Mouse (Mus musculus): ENCODE data around the gene Nmrk2. TPM values are rescaled to one million over a fixed set of nuclear protein-coding genes. Genes with fewer than 3 reads are reported as not detected.
"Not testable (repeated sequence)": the region's sequence is repeated elsewhere in the genome, so short reads cannot be mapped to it uniquely, and the experiment has no call there.

The Nmrk2 gene
- total RNA-seq, 2 experiments from 2014 or later = 0.20 to 0.25 TPM

DNA sequence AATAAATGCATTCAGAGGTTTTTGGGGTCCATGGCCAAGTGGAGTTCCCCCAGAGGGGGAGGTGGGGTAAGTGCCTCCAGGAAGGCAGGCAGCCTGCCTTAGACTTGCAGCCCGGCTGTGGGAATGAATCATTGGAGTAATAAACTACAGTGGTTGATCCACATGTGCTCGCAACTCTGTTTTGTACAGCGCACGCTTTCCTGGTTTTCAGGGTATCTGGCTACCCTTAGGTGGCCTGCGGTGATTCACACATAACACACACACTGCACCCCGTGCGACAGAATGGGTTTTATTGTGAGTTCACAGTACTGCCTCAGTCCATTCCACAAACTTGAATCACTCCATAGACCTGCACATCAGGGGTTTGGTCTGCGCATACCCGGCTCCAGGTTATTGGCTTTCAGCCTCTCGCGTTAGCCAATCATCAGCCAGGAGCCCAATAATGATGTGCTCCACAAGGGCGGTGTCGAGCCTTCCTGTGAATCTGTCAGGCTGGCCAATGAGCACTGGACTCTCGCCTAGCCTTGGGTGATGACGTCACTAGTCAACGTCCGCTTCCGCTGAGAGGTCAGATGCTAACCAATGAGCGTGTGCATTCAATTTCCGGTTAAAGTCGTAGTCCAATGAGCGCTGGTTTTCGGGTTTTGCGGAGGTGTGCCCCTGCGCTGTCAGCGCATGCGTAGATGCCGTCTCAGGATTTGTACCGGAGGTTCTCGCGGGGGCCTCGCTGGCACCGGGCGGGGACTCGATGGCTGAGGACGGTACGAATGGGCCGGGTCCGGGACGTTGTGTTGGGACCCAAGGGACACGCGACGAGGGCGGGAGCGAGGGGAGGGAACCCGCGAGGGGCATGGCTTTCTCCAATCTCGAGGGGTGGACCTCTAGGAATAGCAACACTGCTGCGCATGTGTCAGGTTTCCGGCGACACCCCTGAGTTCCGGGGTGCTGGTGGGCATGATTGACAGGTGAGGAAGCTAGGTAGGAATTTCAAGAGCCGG, 19.2 kb downstream of the Nmrk2 start, which contains the start of gene Dapk3:
Gene Dapk3 (plus strand): TSS at position 670 of the 998 bp plus-strand sequence.
- DNase-seq = peak; percentile 97 to 98

DNA sequence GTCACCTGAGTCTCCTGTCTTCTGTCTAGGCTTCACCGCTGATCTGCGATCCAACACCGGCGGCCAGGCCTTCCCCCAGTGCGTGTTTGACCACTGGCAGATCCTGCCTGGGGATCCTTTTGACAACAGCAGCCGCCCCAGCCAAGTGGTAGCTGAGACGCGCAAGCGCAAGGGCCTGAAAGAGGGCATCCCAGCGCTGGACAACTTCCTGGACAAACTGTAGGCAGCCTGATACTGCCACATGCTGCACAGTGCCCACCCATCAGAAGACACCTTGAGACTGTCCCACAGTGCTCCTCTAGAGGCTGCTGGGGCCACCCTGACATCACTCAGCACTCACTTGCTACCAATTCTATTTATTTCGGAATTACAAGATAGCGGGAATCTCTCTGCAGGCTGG, 20.0 kb downstream of the Nmrk2 start:
- not testable (repeated sequence) for DNase-seq

DNA sequence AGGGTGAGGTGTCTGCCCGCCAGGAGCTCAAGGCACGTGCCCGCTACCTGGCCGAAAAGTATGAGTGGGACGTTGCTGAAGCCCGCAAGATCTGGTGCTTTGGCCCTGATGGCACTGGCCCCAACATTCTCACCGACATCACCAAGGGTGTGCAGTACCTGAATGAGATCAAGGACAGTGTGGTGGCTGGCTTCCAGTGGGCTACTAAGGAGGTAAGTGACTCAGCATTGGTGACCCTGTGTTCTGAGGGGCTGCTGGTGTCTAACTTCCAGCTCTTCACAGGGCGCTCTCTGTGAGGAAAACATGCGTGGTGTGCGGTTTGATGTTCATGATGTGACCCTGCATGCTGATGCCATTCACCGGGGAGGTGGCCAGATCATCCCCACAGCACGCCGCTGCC, 20.9 kb downstream of the Nmrk2 start:
- no peak for DNase-seq

DNA sequence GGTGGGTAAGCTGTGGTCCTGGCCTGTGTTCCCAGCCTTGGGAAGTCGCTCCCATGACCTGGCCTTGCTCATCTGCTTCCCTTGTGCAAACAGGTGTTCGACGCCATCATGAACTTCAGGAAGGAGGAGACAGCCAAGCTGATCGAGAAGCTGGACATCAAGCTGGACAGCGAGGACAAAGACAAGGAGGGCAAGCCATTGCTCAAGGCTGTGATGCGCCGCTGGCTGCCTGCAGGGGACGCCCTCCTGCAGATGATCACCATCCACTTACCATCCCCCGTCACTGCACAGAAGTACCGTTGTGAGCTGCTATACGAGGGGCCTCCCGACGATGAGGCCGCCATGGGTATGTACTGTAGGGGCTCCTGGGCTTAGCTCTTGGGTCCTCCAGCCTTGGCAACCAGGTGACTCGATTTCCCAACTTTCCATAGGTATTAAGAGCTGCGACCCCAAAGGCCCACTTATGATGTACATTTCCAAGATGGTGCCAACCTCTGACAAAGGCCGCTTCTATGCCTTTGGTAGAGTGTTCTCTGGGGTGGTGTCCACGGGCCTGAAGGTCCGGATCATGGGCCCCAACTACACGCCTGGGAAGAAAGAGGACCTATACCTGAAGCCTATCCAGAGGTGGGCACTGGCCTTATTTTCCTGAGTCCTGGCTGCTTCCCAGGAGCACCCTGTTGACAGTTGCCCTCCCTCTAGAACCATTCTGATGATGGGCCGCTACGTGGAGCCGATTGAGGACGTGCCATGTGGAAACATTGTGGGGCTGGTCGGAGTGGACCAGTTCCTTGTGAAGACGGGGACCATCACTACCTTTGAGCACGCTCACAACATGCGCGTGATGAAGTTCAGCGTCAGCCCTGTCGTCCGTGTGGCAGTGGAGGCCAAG, 22.2 kb downstream of the Nmrk2 start:
- DNase-seq = no peak

DNA sequence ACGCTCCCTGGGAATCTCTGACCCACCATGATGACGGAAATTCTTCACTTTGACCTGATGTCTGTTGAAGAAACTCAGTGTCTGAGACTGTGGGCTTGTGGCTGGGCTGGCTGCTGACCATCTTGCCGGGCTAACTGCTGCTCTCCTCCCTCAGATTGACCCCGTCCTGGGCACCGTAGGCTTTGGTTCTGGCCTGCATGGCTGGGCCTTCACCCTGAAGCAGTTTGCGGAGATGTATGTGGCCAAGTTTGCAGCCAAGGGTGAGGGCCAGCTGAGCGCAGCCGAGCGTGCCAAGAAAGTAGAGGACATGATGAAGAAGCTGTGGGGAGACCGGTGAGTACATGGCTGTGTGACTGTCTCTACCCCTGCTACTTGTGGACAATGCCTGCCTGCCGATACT, 22.9 kb downstream of the Nmrk2 start:
- DNase-seq = no peak

DNA sequence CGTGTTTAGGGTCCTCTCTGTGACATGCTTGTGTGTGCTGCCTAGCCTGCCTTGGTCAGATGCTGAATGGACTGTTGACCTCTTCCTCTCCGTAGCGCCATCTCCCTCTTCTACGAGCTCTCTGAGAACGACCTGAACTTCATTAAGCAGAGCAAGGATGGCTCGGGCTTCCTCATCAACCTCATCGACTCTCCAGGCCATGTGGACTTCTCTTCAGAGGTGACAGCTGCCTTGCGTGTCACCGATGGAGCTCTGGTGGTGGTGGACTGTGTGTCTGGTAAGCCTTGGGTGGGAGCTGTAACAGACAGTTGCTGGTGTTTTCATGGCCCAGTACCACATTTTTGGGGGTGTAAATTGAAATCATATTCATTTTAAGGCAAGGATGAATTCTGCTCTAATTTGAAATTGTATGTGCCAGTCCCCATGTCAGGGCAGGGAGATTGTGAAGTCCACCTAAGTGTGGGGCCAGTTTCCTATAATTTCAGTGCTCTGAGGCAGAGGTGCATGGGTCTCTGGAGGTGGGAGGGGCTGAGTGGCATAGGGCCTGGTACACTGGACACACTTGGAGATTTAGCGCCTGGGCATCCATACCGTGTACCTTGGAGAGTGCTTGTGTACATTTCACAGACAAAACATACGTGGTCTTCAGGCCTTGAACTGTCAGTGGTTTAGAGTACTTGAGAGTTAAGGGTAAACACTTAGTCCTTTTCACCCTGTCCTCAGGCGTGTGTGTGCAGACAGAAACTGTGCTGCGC, 23.7 kb downstream of the Nmrk2 start:
- no peak for DNase-seq

DNA sequence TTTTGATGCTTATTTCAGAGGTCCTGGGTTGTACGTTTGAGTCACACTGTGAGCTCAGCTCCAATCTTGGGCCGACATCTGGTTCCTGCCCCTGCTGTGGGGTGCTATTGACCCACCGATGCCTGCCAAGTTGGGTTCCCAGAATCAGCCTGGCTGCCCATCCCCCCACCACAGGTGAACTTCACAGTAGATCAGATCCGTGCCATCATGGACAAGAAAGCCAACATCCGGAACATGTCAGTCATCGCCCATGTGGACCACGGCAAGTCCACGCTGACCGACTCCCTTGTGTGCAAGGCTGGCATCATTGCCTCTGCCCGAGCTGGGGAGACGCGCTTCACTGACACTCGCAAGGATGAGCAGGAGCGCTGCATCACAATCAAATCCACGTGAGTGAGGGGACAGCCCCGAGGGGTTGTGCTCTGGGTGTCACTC, 24.3 kb downstream of the Nmrk2 start:
- DNase-seq = no peak

DNA sequence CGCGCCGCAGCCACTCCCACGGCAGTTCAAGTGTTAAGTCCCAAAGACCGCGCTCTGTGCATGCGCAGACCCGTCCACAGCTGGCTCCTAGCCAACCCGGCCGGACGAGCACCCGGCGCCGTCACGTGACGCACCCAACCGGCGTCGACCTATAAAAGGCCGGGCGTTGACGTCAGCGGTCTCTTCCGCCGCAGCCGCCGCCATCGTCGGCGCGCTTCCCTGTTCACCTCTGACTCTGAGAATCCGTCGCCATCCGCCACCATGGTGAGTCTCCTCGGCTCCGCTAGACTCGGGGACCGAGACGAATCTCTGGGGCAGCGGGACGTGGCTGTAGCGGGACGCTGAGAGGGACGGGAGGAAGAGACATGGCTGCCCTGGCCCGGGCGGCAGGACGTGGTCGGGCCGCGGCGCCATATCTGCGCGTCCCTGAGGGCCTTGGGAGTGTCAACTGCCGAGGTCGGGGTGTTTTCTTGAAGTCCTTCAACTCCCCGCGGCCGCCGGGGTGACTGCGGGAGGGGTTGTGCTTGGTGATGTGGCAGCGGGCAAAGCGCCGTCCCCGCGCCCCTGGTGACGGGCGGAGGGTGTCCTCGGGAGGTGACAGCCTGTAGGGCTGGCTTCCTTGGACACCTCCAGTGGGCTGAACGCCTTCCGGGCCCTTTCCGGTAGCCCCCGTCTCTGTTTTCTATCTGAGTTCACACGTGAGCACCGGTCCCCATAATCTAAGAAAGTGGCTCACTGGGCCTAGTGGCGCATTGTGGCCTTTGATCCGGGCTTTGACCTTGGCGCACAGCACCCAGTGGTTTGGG, 25.2 kb downstream of the Nmrk2 start, which contains the start of gene Eef2:
Gene Eef2 (plus strand): TSS at position 166 of the 806 bp plus-strand sequence.
- DNase-seq = peak; percentile 96 to 97

DNA sequence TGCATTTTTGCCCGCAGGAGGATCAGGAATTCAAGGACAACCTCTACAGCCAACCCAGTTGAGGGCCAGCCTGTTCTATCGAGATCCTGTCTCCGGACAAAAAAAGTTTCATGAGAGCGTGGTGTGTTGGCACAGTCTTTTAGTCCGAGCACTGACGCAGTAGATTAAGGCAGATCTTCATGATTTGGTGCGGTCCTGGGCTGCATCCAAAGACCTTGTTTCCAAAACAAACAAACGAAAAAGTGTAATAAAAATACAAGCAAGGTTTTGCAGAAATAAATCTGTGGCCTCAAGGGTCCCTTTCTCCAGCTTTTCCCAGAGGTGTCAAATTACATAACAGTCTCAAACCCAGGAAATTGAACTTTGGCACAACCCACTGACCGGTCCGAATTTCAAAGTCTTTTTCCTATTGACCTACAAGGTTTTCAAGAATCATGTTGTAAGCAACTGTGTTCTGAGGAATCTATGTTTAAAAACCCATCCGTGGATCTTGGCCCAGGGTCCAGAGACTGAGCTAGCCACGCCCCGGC, 25.9 kb downstream of the Nmrk2 start:
- DNase-seq = no peak

DNA sequence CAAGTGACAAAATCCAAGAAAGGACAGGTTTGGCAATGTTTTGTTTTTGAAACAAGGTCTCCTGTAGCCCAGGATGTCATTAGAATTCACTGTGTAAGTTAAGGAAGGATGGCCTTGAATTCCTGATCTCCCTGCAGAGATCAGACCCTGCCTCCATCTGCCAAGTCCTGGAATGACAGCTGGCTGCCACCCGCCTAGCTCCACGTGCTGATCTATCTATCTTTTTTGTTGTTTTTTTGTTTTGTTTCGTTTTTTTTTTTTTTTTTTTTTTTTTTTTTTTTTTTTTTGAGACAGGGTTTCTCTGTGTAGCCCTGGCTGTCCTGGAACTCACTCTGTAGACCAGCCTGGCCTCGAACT, 26.5 kb downstream of the Nmrk2 start:
- DNase-seq = not testable (repeated sequence)

DNA sequence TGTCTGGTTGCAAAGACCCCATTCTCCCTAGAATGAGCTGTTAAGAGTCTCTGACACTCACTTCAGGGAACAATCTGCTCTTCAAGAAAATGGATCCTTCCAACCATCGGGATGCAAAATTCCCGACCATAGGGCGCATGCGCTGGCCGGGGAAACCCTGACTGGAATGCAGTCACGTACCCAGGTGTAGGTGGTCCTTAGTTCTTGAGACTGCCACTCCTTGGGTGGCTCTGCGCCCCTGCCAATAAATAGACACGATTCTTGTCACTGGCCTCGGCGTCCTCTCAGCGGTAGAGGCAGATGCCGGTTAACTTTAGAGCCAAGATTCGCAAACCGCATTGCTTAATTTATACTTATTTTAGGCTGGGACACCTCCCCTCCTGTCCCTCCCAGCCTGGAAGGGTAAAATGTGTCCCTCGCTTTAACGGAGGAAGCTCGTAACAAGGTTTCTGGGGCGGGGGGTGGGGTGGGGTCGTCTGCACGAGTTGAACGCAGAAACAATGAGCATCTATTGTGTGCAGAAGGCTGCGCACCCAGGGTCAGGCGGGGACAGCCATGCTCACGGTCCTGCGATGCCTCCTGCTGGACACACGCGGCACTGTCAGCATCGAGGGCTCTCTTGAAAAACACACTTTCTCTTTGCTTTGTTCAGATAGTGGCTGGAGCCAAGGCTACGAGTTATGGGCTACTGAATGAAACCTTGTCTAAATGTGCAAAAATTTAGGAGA, 27.1 kb downstream of the Nmrk2 start:
- DNase-seq = peak; percentile 86

DNA sequence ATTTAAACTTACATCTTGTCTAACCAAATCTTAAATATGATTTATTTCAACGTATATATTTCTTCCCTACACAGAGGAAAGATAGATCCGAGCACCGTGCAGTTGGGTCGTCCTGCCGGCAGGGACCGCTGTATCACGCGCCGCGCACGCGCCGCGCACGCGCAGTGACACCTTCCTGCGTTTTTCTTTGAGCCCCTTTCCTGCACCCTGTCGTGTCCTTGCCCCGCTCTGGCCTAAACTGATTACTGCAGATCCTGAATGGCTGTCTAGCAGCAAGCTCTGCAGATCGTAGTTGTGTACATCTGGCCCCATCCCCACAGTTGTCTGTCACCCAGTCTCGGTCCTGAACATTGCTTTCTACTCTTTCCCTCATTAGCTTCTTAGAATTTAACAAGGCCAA, 28.7 kb downstream of the Nmrk2 start:
- DNase-seq = peak; percentile 79 to 82

DNA sequence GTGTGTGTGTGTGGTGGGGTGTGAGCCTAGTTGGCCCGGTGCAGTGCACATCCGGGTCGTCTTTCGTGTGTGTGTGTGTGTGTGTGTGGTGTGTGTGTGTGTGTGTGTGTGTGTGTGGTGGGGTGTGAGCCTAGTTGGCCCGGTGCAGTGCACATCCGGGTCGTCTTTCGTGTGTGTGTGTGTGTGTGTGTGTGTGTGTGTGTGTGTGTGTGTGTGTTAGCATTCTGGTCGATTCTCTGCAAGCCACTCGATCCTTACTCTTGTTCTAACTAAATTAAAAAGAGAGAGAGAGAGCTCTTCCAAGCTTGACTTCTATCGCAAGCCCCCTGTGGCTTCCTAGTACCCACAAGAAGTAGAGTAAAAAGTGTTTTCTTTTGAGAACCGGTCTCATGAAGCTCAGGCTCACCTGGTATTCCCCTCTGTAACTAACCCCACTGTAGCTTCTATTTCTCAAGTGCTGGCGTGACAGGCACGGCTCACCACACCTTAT, 32.4 kb downstream of the Nmrk2 start:
- DNase-seq = not testable (repeated sequence)

DNA sequence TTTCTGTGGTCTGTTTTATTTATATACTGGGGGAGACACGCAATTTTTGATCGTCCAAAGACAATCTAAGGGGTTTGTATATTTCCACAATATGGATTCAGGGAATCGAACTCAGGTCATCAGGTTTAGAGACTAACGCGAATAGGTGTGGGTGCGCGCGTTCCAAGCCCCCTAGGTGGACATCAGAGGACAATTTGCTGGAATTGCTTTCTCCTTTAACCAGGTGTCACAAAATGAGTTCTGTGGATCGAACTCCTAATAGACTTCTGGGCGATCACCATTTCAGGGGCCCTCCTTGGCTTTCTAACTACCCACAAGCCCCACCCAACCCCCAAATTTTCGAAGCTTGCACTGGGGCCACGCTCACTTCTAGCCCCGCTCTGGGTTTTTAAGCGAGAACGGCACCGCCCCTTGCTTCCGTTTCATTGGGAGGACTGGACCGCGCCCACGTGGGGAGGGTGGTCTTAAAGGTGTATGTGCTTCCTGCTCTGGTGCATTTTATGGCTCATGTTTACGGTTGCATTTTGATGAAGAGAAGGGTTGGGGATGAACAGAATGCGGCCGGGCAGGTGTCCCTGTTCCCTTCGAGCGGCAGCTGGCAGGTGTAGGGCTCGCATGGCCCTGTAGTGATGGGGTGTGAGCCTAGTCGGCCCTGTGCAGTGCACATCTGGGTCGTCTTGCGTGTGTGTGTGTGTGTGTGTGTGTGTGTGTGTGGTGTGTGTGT, 33.2 kb downstream of the Nmrk2 start:
- DNase-seq = peak; percentile 72 to 74

DNA sequence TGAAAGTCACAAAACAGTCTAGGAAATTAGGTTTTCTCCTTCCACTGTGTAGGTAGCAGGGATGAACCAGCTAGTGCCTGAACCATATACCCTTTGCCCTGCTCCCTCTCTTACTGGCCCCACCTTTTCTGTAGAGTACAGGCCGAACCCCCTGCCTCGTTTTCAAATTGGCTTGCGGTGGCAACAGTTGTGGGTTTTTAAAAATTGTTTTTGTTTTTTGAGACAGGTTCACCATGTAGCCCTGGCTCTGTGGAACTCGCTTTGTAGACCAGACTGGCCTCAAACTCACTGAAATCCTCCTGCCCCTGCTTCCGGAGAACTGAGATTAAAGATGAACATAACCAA, 33.8 kb downstream of the Nmrk2 start:
- DNase-seq = no peak

DNA sequence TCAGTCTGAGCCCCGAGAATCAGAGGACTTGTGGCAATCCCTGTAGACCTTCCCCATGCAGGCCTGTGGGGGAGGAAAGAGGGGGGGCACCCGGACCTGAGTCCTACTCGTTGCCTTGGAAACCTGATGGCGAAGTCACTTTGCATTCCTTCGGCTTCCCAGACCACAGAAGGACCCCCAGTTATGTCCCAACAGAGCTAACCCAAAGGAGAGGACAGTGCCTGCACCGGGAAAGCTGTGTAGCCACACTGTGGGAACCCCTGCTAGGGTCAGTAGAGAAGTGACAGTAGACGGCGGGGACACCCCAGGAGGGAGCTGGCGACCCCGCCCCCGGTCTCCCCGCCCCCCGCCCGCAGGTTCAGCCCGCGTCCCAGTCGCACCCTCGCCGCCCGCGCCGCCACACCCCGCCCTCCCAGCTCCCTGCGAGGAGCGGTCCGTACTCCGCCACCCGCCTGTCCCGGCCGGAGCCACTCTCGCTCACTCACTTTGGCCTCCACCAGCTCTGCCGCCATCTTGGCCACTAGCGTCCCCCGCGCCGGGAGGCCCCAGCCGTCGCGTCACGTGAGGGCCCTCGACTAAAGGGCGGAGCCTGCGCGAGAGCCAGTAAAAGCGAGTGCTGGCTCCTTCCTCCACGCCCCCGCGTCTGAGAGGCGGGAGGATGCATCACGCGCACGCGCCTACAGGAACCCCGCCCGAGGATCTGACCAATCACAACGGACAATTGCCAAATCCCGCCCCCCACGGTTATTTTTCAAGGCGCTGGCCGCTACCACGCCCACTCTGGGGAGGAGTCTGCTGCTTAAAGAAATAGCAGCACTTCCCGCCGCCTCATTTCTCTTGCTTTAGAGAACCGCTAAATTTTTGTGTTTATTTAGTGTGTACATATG, 34.4 kb downstream of the Nmrk2 start, which contains the start of gene Pias4:
Gene Pias4 (minus strand): TSS at position 724 of the 887 bp plus-strand sequence.
- DNase-seq = peak; percentile 100

DNA sequence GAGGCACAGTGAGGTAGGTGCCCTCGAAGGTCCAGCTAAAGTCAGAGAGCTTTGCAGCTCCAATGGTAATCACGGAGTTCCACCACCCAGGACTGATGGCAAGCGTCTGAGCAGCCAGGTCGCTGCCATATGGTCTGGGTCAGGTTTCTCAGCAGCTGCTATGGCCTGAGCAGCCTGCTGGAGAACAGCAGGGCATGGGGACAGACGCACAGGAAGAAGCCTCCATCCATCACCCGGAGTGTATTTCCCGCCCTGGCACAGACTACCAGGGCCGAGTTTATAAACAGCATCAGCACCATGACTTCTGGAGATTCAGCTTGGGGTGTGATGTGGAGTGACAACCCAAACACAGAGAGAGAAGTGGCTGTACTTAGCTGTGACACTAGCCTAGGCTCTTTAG, 36.7 kb downstream of the Nmrk2 start:
- DNase-seq = no peak

DNA sequence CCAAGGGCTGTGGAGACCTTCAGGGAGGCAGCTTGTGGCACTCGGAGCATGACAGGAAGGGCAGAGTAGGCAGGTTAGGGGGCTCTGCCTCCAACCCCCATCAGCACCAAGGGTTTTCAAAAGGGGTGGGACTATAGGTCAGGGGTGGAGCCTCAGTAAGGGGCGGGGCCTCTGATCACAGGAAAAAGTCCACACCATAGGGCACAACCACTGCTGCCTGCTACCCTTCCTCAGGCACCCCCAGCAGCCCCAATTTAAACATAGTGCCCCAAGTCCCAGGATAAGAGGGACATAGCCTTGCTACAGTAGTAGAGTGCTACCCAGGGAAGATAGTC, 39.6 kb downstream of the Nmrk2 start:
- DNase-seq = no peak
